Mouse (Mus musculus): ENCODE measurements around the gene Hoxd8.

GRCm38 (mm10) chr2:74688795-74689573 is 15.4 kb upstream of the Hoxd8 start:
- TF ChIP-seq ZC3H11A (IDR thresholded peaks at IDR 0.05; ENCODE audit: borderline replicate concordance, low read depth, low read length), result no peak
- no peak for TF ChIP-seq ZNF384 (IDR thresholded peaks at IDR 0.05; ENCODE audit: low read depth, low read length)
- TF ChIP-seq CHD2 (IDR thresholded peaks at IDR 0.05; ENCODE audit: low read depth, low read length), result no peak
- no peak for TF ChIP-seq MAFK (IDR thresholded peaks at IDR 0.05; ENCODE audit: insufficient read depth, low read depth, low read length)

All from ES-E14 (cell line).